Mouse (Mus musculus) forebrain, embryonic 15.5 days (tissue): ENCODE results near the gene Gpcpd1. TPM values are rescaled to one million over a fixed set of nuclear protein-coding genes. Genes with fewer than 3 reads are reported as not detected.

Source experiments
- ATAC-seq: fragments of 200-750 bp; cut with Nextera tagmentation; replicated peaks from 2 replicates; pipeline ENCODE4 v1.8.0; 2017; ENCODE audit warnings: mild to moderate bottlenecking, moderate TSS enrichment, moderate library complexity
- H3K27ac ChIP-seq: fragments of 300-500 bp; sonication (generic); replicated peaks from 2 replicates; pipeline ENCODE4 v1.5.1; 2015; ENCODE audit warnings: mild to moderate bottlenecking, inconsistent platforms
- H3K27me3 ChIP-seq: fragments of 300-500 bp; sonication (generic); 2 replicates; pipeline ENCODE4 v1.6.1; 2015; ENCODE audit warnings: inconsistent platforms
- H3K36me3 ChIP-seq: fragments of 300-500 bp; sonication (generic); 2 replicates; pipeline ENCODE4 v1.6.1; 2015; ENCODE audit warnings: mild to moderate bottlenecking, inconsistent platforms
- H3K4me1 ChIP-seq: fragments of 300-500 bp; sonication (generic); 2 replicates; pipeline ENCODE4 v1.6.1; 2015; ENCODE audit warnings: inconsistent platforms
- H3K4me2 ChIP-seq: fragments of 300-500 bp; sonication (generic); replicated peaks from 2 replicates; pipeline ENCODE4 v1.6.1; 2015; ENCODE audit warnings: mild to moderate bottlenecking, inconsistent platforms
- H3K4me3 ChIP-seq: fragments of 300-500 bp; sonication (generic); 2 replicates; pipeline ENCODE4 v1.5.1; 2015; ENCODE audit warnings: mild to moderate bottlenecking, inconsistent platforms
- H3K9ac ChIP-seq: fragments of 300-500 bp; sonication (generic); replicated peaks from 2 replicates; pipeline ENCODE4 v1.6.1; 2015; ENCODE audit warnings: mild to moderate bottlenecking, inconsistent platforms
- H3K9me3 ChIP-seq: fragments of 300-500 bp; sonication (generic); 2 replicates; pipeline ENCODE4 v1.6.1; 2016; ENCODE audit warnings: inconsistent platforms
- WGBS: fragments of 180-500 bp; shearing (Covaris S2); methylation state at CpG from one replicate; pipeline ENCODE4 v1.1.7; 2015; ENCODE audit warnings: mixed read lengths; 5-methylcytosine and 5-hydroxymethylcytosine counted together
- polyA plus RNA-seq: library from polyadenylated mRNA; unstranded; fragments of >200 nt; fragmentation: Nextera tagmentation; extraction: Ambion mirVana; gene quantifications from 2 replicates; pipeline ENCODE4 v1.2.1, GENCODE M21; 2015

Gene Gpcpd1
- polyA plus RNA-seq, 1 experiment from 2014 or later = 85.7 TPM

- Histone ChIP-seq H3K36me3 (no peaks in the 10 kb centered on the region), H3K27ac (no peak overlapping the region), H3K4me3 (no peak overlapping the region), H3K9ac (no peak overlapping the region), H3K27me3 (no peaks in the 10 kb centered on the region), H3K4me2 (no peak overlapping the region), H3K9me3 (no peaks in the 10 kb centered on the region), H3K4me1 (peaks cover 40% of the 10 kb centered on the region)
- WGBS = 80% methylated on average over 3 of the region's 3 CpGs
- no peak for ATAC-seq
Observed at GRCm38 (mm10) chr2:132579689-132580088, 7.8 kb downstream of the Gpcpd1 start.

DNA sequence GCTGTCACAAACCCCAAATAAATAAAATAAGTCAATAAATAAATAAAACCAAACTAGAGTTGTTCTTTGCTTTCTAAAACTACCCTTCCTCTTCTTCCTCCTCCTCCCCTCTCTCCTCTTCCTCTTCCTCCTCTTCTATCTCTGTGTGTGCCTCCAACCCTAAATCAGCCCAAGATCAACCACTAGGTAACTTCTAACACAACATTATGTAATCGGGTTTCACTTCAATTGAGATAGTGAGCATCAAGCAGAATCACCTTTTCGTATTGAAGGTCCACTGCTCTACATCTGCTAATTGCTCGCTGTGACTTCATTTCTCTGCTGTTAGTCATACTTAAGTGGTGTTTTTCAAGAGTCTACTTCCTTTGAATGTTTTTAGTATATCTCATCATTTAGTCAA is 8.8 kb downstream of the Gpcpd1 start:
- Histone ChIP-seq H3K9ac (no peak overlapping the region), H3K27ac (peak overlapping the region; percentile 95), H3K4me1 (peaks cover 40% of the 10 kb centered on the region), H3K4me2 (peak overlapping the region; percentile 50; the same call in 1 of the 2 replicates), H3K9me3 (no peaks in the 10 kb centered on the region), H3K36me3 (no peaks in the 10 kb centered on the region), H3K4me3 (0 out of 2 replicates have a peak overlapping the region, but pooled peaks have one; percentile 77), H3K27me3 (no peaks in the 10 kb centered on the region)
- ATAC-seq = no peak
- 99% methylated on average over 3 of the region's 3 CpGs for WGBS

DNA sequence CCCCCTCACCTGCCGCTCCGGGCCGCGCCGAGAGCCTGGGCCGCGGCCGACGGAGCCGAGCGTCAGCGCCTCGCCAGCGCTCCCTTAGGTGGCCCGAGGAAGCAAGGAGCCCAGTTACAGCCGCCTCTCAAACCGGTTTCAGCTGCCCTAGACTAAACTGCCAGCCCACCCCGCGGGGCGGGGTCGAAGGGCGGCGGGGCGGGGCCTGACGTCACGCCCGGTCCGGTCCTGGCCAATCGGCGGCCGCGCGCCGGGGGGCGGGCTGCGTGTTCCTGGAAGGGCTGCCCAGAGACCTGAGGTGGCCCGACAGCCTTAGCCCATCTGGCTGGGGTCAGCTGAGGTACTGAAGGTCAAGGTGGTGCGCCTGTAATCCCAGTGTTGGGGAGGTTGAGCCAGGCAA is 9.5 kb downstream of the Gpcpd1 start:
- Histone ChIP-seq H3K27ac (peak overlapping the region; percentile 95), H3K9ac (peak overlapping the region; percentile 87), H3K9me3 (no peaks in the 10 kb centered on the region), H3K36me3 (no peaks in the 10 kb centered on the region), H3K4me1 (peaks cover 37% of the 10 kb centered on the region), H3K4me3 (peak overlapping the region; percentile 77), H3K4me2 (peak overlapping the region; percentile 50), H3K27me3 (no peaks in the 10 kb centered on the region)
- ATAC-seq = peak; percentile 97
- under 1% methylated on average over 37 of the region's 38 CpGs for WGBS

DNA sequence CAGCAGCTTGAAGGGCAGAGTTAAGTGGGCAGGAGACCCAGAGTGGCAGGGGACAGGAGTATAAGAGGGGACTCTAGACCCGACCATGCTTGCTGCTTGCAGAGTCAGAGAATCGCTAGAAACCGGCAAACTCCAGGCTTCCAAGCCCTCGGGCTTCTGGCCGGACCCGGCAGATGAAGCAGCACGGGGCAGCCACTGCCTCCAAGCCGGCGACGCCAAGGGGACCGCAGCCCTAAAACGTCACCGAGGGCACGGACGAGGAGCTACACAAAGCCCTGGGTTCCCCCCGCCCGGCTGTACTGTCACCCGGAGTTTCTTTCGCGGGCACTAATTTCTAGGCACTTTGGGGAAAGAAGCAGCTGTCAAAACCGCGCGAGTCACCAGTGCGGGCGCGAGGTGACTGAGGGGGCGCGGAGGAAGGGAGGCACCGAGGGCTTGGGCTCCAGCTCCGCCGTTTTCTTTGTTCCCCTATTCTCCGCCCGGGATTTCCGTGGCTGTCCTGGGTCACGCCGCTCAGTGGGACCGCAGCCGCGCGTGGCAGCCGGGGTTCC is 10.0 kb downstream of the Gpcpd1 start:
- WGBS = 0% methylated on average over 41 of the region's 41 CpGs
- Histone ChIP-seq H3K27me3 (no peaks in the 10 kb centered on the region), H3K4me2 (peak overlapping the region; percentile 50), H3K27ac (peak overlapping the region; percentile 95), H3K4me3 (peak overlapping the region; percentile 77), H3K36me3 (no peaks in the 10 kb centered on the region), H3K4me1 (peaks cover 33% of the 10 kb centered on the region), H3K9me3 (no peaks in the 10 kb centered on the region), H3K9ac (peak overlapping the region; percentile 87)
- peak; percentile 83 for ATAC-seq

DNA sequence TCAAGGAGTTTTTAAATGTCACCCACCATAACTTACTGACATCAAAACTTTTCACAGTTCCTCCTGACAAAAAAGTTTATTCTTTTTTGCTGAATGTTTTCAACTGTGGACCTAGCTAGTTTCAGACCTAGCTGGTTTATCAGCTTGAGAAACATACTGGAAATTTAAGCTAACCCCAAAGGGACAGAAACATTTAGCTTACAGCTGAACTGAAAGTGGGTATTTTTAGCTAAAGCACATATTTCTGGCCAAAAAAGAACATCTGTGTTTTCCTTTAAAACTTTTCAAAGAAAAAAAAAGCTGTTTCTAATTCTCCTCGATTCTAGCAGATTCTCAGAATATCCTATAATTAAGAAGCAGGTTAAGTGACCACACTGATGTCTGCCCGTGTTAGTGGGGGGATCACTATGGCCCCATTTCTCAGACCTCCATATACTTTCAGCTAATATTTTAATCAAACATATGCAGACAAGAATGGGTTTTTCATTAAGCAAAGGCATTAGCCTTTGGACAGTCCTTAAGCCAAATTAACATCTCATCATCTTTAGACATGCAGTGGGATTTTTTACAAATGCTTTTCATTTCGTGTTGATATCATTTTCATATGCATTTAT is 10.9 kb downstream of the Gpcpd1 start:
- Histone ChIP-seq H3K9me3 (no peaks in the 10 kb centered on the region), H3K27ac (no peak overlapping the region), H3K4me3 (peak overlapping the region; percentile 77), H3K27me3 (no peaks in the 10 kb centered on the region), H3K36me3 (peaks cover 3% of the 10 kb centered on the region; the same call in 1 of the 2 replicates), H3K9ac (peak overlapping the region; percentile 87), H3K4me1 (peaks cover 24% of the 10 kb centered on the region), H3K4me2 (peak overlapping the region; percentile 50)
- no peak for ATAC-seq
- 40% methylated on average over 3 of the region's 3 CpGs for WGBS

GRCm38 (mm10) chr2:132575759-132576439 is 11.6 kb downstream of the Gpcpd1 start:
- Histone ChIP-seq H3K9ac (no peak overlapping the region; the same call in 1 of the 2 replicates), H3K4me1 (peaks cover 21% of the 10 kb centered on the region), H3K4me2 (peak overlapping the region; percentile 50), H3K27ac (no peak overlapping the region), H3K27me3 (no peaks in the 10 kb centered on the region), H3K36me3 (peaks cover 9% of the 10 kb centered on the region; the same call in 1 of the 2 replicates), H3K9me3 (no peaks in the 10 kb centered on the region), H3K4me3 (0 out of 2 replicates have a peak overlapping the region, but pooled peaks have one; percentile 77)
- no peak for ATAC-seq
- 69% methylated on average over 11 of the region's 11 CpGs for WGBS

GRCm38 (mm10) chr2:132575256-132575655 is 12.3 kb downstream of the Gpcpd1 start:
- 0 out of 2 replicates have a peak overlapping the region, but pooled peaks have one; percentile 77 for H3K4me3 ChIP-seq
- no peak overlapping the region for H3K9ac ChIP-seq
- peaks cover 21% of the 10 kb centered on the region for H3K4me1 ChIP-seq
- peak overlapping the region; percentile 50; the same call in 1 of the 2 replicates for H3K4me2 ChIP-seq
- 74% methylated on average over 3 of the region's 3 CpGs for WGBS
- H3K27me3 ChIP-seq = no peaks in the 10 kb centered on the region
- peaks cover 15% of the 10 kb centered on the region; the same call in 1 of the 2 replicates for H3K36me3 ChIP-seq
- no peaks in the 10 kb centered on the region for H3K9me3 ChIP-seq
- no peak overlapping the region for H3K27ac ChIP-seq
- ATAC-seq = no peak

DNA sequence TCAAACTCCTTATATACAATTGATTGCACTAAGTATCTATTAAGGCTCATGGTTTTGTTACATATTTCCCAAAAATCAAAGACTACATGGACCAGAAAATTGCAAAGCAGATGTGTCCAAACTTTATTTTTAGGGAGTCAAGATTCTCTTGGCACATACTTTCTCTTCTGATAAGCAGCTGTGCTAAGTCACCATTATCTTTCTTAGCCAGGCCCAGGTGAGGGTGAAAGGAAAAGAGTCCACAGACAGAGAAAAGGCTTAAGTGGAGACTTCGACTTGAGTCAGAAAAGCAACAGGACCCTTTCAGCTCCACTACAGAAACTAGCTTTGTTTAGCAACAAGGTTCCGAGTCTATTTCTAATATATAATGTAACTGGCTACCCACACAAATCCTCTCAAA is 14.2 kb downstream of the Gpcpd1 start:
- H3K9me3 ChIP-seq = no peaks in the 10 kb centered on the region
- H3K27ac ChIP-seq = no peak overlapping the region
- WGBS = 89% methylated on average over 2 of the region's 2 CpGs
- no peak for ATAC-seq
- H3K4me2 ChIP-seq = no peak overlapping the region
- H3K9ac ChIP-seq = no peak overlapping the region
- peaks cover 27% of the 10 kb centered on the region for H3K36me3 ChIP-seq
- no peak overlapping the region for H3K4me3 ChIP-seq
- no peaks in the 10 kb centered on the region for H3K27me3 ChIP-seq
- H3K4me1 ChIP-seq = peaks cover 21% of the 10 kb centered on the region

GRCm38 (mm10) chr2:132572651-132573050 is 14.9 kb downstream of the Gpcpd1 start:
- 96% methylated on average over 3 of the region's 3 CpGs for WGBS
- Histone ChIP-seq H3K36me3 (peaks cover 32% of the 10 kb centered on the region), H3K9me3 (no peaks in the 10 kb centered on the region), H3K4me2 (no peak overlapping the region), H3K4me3 (no peak overlapping the region), H3K27me3 (no peaks in the 10 kb centered on the region), H3K27ac (no peak overlapping the region), H3K9ac (no peak overlapping the region), H3K4me1 (peaks cover 21% of the 10 kb centered on the region)
- no peak for ATAC-seq

GRCm38 (mm10) chr2:132571301-132571700 is 16.2 kb downstream of the Gpcpd1 start:
- no peaks in the 10 kb centered on the region for H3K9me3 ChIP-seq
- H3K4me1 ChIP-seq = peaks cover 15% of the 10 kb centered on the region
- WGBS = 96% methylated on average over 2 of the region's 2 CpGs
- no peak overlapping the region for H3K27ac ChIP-seq
- H3K4me3 ChIP-seq = no peak overlapping the region
- no peak overlapping the region for H3K9ac ChIP-seq
- peaks cover 45% of the 10 kb centered on the region for H3K36me3 ChIP-seq
- H3K4me2 ChIP-seq = no peak overlapping the region
- H3K27me3 ChIP-seq = no peaks in the 10 kb centered on the region
- no peak for ATAC-seq

GRCm38 (mm10) chr2:132570869-132571268 is 16.7 kb downstream of the Gpcpd1 start:
- Histone ChIP-seq H3K27ac (no peak overlapping the region), H3K4me3 (no peak overlapping the region), H3K27me3 (no peaks in the 10 kb centered on the region), H3K9ac (no peak overlapping the region), H3K4me2 (no peak overlapping the region), H3K36me3 (peaks cover 49% of the 10 kb centered on the region), H3K9me3 (no peaks in the 10 kb centered on the region), H3K4me1 (peaks cover 10% of the 10 kb centered on the region)
- ATAC-seq = no peak

DNA sequence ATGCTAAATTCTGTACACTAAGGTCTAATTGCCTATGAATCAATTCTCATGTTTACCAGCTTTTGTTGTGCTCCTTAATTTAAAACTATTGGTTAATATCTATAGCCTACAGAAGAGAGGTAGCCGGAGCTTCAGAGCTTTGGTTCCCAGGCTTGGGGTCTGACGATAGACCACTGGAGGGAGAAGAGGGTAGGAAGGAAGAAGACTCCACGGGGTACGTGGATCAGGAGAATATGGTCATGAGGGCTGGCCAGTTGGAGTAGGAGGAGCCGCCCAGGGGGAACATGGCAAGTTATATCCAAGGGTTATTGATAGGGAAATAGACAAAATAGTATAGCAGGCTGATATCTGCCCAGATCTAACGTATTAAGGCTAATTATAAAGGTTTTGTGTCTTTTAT is 17.8 kb downstream of the Gpcpd1 start:
- peaks cover 61% of the 10 kb centered on the region for H3K36me3 ChIP-seq
- H3K9ac ChIP-seq = no peak overlapping the region
- H3K9me3 ChIP-seq = no peaks in the 10 kb centered on the region
- H3K4me2 ChIP-seq = no peak overlapping the region
- H3K27ac ChIP-seq = no peak overlapping the region
- no peak overlapping the region for H3K4me3 ChIP-seq
- no peaks in the 10 kb centered on the region for H3K27me3 ChIP-seq
- ATAC-seq = no peak
- no peaks in the 10 kb centered on the region for H3K4me1 ChIP-seq
- WGBS = 85% methylated on average over 6 of the region's 6 CpGs
